Mouse (Mus musculus) layer of hippocampus, postnatal 14 days (tissue): ENCODE results near the gene Tent4a. TPM values are rescaled to one million over a fixed set of nuclear protein-coding genes. Genes with fewer than 3 reads are reported as not detected.
A peak's percentile ranks its signal among the peaks of the same experiment; 100 is the strongest.

Experiments
- DNase-seq, 2 experiments: peaks; one replicate each; pipeline ENCODE4 v3.0.0; 2021 to 2022; ENCODE audit warnings: low spot score in 2 of 2, mixed read lengths in 1 of 2
- total RNA-seq, 2 experiments: library from RNA; stranded (reverse); gene quantifications; 2 replicates each; pipeline ENCODE4 v1.2.3; 2021

The Tent4a gene
- total RNA-seq, 2 experiments from 2014 or later: 38.0 to 38.2 TPM

- DNase-seq: no peak
These were observed 10.8 kb downstream of the Tent4a start for GRCm38 (mm10) chr13:69523444-69524157.

GRCm38 (mm10) chr13:69522161-69522791, 12.1 kb downstream of the Tent4a start:
- DNase-seq: peak in 1 of 2 experiments; percentile 48

GRCm38 (mm10) chr13:69519137-69519536, 15.3 kb downstream of the Tent4a start:
- no peak for DNase-seq

- no peak for DNase-seq
These were observed 17.0 kb downstream of the Tent4a start for GRCm38 (mm10) chr13:69517445-69517844.

GRCm38 (mm10) chr13:69515091-69515490, 19.3 kb downstream of the Tent4a start:
- DNase-seq: no peak

GRCm38 (mm10) chr13:69509391-69510244, 24.8 kb downstream of the Tent4a start:
- no peak for DNase-seq

- DNase-seq: no peak
These were observed 26.8 kb downstream of the Tent4a start for GRCm38 (mm10) chr13:69507666-69508065.

GRCm38 (mm10) chr13:69506341-69507086, 27.9 kb downstream of the Tent4a start:
- no peak for DNase-seq

- DNase-seq: no peak
These were observed 31.6 kb downstream of the Tent4a start for GRCm38 (mm10) chr13:69502863-69503262.

GRCm38 (mm10) chr13:69502157-69502750, 32.2 kb downstream of the Tent4a start:
- no peak for DNase-seq

- DNase-seq: no peak
These were observed 36.1 kb downstream of the Tent4a start for GRCm38 (mm10) chr13:69498276-69498675.

- peak; percentile 33 to 62 for DNase-seq
These were observed 41.4 kb downstream of the Tent4a start for GRCm38 (mm10) chr13:69492876-69493463.

- DNase-seq: no peak
These were observed 44.6 kb downstream of the Tent4a start for GRCm38 (mm10) chr13:69489777-69490176.

GRCm38 (mm10) chr13:69488565-69489255, 45.7 kb downstream of the Tent4a start:
- DNase-seq: no peak

- no peak for DNase-seq
These were observed 46.7 kb downstream of the Tent4a start for GRCm38 (mm10) chr13:69487611-69488275.

- DNase-seq: no peak
These were observed 47.3 kb downstream of the Tent4a start for GRCm38 (mm10) chr13:69487108-69487507.

GRCm38 (mm10) chr13:69485833-69486232, 48.6 kb downstream of the Tent4a start:
- DNase-seq: no peak

- peak; percentile 40 to 42 for DNase-seq
These were observed 49.1 kb downstream of the Tent4a start for GRCm38 (mm10) chr13:69485326-69485725.

GRCm38 (mm10) chr13:69482751-69483150, 51.7 kb downstream of the Tent4a start:
- DNase-seq: no peak
